Mouse (Mus musculus): ENCODE measurements around the gene Slc29a2.
"Not testable (repeated sequence)": the region's sequence is repeated elsewhere in the genome, so short reads cannot be mapped to it uniquely, and the experiment has no call there.

Gene Slc29a2

GRCm38 (mm10) chr19:5023621-5024479 is at the start of gene Slc29a2:
Slc29a2 (plus strand) TSS chr19:5023860.
- peak; percentile 80 for DNase-seq (ENCODE audit: low spot score)

- no peak for DNase-seq (ENCODE audit: low spot score)
Observed at GRCm38 (mm10) chr19:4981767-4982166, 41.9 kb upstream of the Slc29a2 start.

GRCm38 (mm10) chr19:4989013-4989412 is 34.6 kb upstream of the Slc29a2 start:
- DNase-seq (ENCODE audit: low spot score): no peak

- peak; percentile 62 for DNase-seq (ENCODE audit: low spot score)
Observed at GRCm38 (mm10) chr19:4989434-4990255, 34.0 kb upstream of the Slc29a2 start.

- DNase-seq (ENCODE audit: low spot score): no peak
Observed at GRCm38 (mm10) chr19:4990256-4990625, 33.4 kb upstream of the Slc29a2 start, which contains the start of gene Npas4. Npas4 (minus strand) TSS chr19:4990316.

- no peak for DNase-seq (ENCODE audit: low spot score)
Observed at GRCm38 (mm10) chr19:4990716-4991115, 32.9 kb upstream of the Slc29a2 start.

GRCm38 (mm10) chr19:4992371-4992770 is 31.3 kb upstream of the Slc29a2 start:
- no peak for DNase-seq (ENCODE audit: low spot score)

GRCm38 (mm10) chr19:4992904-4993303 is 30.8 kb upstream of the Slc29a2 start:
- DNase-seq (ENCODE audit: low spot score): peak; percentile 84

GRCm38 (mm10) chr19:4994043-4994442 is 29.6 kb upstream of the Slc29a2 start:
- peak; percentile 86 for DNase-seq (ENCODE audit: low spot score)

- peak; percentile 75 for DNase-seq (ENCODE audit: low spot score)
Observed at GRCm38 (mm10) chr19:4999445-5000140, 24.1 kb upstream of the Slc29a2 start.

- peak; percentile 94 for DNase-seq (ENCODE audit: low spot score)
Observed at GRCm38 (mm10) chr19:5001666-5002406, 21.8 kb upstream of the Slc29a2 start.

GRCm38 (mm10) chr19:5003644-5004043 is 20.0 kb upstream of the Slc29a2 start:
- not testable (repeated sequence) for DNase-seq (ENCODE audit: low spot score)

GRCm38 (mm10) chr19:5004925-5005324 is 18.7 kb upstream of the Slc29a2 start:
- no peak for DNase-seq (ENCODE audit: low spot score)

GRCm38 (mm10) chr19:5013138-5013537 is 10.5 kb upstream of the Slc29a2 start:
- no peak for DNase-seq (ENCODE audit: low spot score)

GRCm38 (mm10) chr19:5014961-5015398 is 8.7 kb upstream of the Slc29a2 start:
- no peak for DNase-seq (ENCODE audit: low spot score)

GRCm38 (mm10) chr19:5016221-5016742 is 7.4 kb upstream of the Slc29a2 start:
- no peak for DNase-seq (ENCODE audit: low spot score)

GRCm38 (mm10) chr19:5016782-5017181 is 6.9 kb upstream of the Slc29a2 start:
- no peak for DNase-seq (ENCODE audit: low spot score)

- DNase-seq (ENCODE audit: low spot score): no peak
Observed at GRCm38 (mm10) chr19:5017611-5018010, 6.0 kb upstream of the Slc29a2 start.

GRCm38 (mm10) chr19:5018191-5018590 is 5.5 kb upstream of the Slc29a2 start:
- no peak for DNase-seq (ENCODE audit: low spot score)

- DNase-seq (ENCODE audit: low spot score): no peak
Observed at GRCm38 (mm10) chr19:5021416-5021815, 2.2 kb upstream of the Slc29a2 start.

- no peak for DNase-seq (ENCODE audit: low spot score)
Observed at GRCm38 (mm10) chr19:5026111-5026510, 2.5 kb downstream of the Slc29a2 start.
